Mouse (Mus musculus) stomach, embryonic 14.5 days (tissue): Measurements from ENCODE around the gene Mical3. TPM values are rescaled to one million over a fixed set of nuclear protein-coding genes. Genes with fewer than 3 reads are reported as not detected.

ENCODE experiments used
- ATAC-seq: fragments of 200-750 bp; cut with Nextera tagmentation; 2 replicates; pipeline ENCODE4 v1.8.0; 2017; ENCODE audit warnings: low read depth, moderate TSS enrichment; ENCODE audit not compliant: insufficient number of reproducible peaks, insufficient read depth, low FRiP score
- H3K27ac ChIP-seq: fragments of 300-500 bp; sonication (generic); 2 replicates; pipeline ENCODE4 v1.5.1; 2014; ENCODE audit warnings: mild to moderate bottlenecking, low read length, moderate library complexity, mixed read lengths
- H3K27me3 ChIP-seq: fragments of 300-500 bp; sonication (generic); 2 replicates; pipeline ENCODE4 v1.6.1; 2014; ENCODE audit warnings: low read length, control low read depth, mixed read lengths; ENCODE audit not compliant: control insufficient read depth, insufficient read depth
- H3K36me3 ChIP-seq: fragments of 300-500 bp; sonication (generic); 2 replicates; pipeline ENCODE4 v1.6.1; 2014; ENCODE audit warnings: mild to moderate bottlenecking, control low read depth, low read length, moderate library complexity, mixed read lengths; ENCODE audit not compliant: control insufficient read depth, insufficient read depth
- H3K4me1 ChIP-seq: fragments of 300-500 bp; sonication (generic); 2 replicates; pipeline ENCODE4 v1.6.1; 2014; ENCODE audit warnings: low read length, control low read depth, mixed read lengths; ENCODE audit not compliant: control insufficient read depth, insufficient read depth
- H3K4me2 ChIP-seq: fragments of 300-500 bp; sonication (generic); replicated peaks from 2 replicates; pipeline ENCODE4 v1.6.1; 2014; ENCODE audit warnings: low read depth, low read length, control low read depth
- H3K4me3 ChIP-seq: fragments of 300-500 bp; sonication (generic); 2 replicates; pipeline ENCODE4 v1.5.1; 2014; ENCODE audit warnings: low read depth, low read length, control low read depth
- H3K9ac ChIP-seq: fragments of 300-500 bp; sonication (generic); replicated peaks from 2 replicates; pipeline ENCODE4 v1.6.1; 2014; ENCODE audit warnings: low read depth, mild to moderate bottlenecking, control low read depth, low read length, moderate library complexity, mixed read lengths
- H3K9me3 ChIP-seq: fragments of 300-500 bp; sonication (generic); 2 replicates; pipeline ENCODE4 v1.6.1; 2016; ENCODE audit warnings: low read depth, low read length, control low read depth; ENCODE audit not compliant: control insufficient read depth
- WGBS: fragments of 180-500 bp; shearing (Covaris S2); extraction: QIAGEN DNeasy Blood & Tissue Kit; methylation state at CpG from one replicate; pipeline ENCODE4 v1.1.7; 2014; 5-methylcytosine and 5-hydroxymethylcytosine counted together
- polyA plus RNA-seq: library from polyadenylated mRNA; unstranded; fragments of >200 nt; fragmentation: Nextera tagmentation; extraction: Ambion mirVana; gene quantifications from 2 replicates; pipeline ENCODE4 v1.2.1, GENCODE M21; 2014

Gene Mical3
- polyA plus RNA-seq, 1 experiment from 2014 or later, result 24.8 TPM

GRCm38 (mm10) chr6:121153177-121153576, 22.4 kb upstream of the Mical3 start:
- Histone ChIP-seq H3K9ac (no peak overlapping the region), H3K4me1 (peaks cover 9% of the 10 kb centered on the region; the same call in 1 of the 2 replicates), H3K9me3 (no peaks in the 10 kb centered on the region), H3K36me3 (no peaks in the 10 kb centered on the region), H3K27me3 (no peaks in the 10 kb centered on the region), H3K27ac (no peak overlapping the region), H3K4me2 (no peak overlapping the region), H3K4me3 (no peak overlapping the region)
- ATAC-seq, result no peak
- WGBS, result 66% methylated on average over 8 of the region's 8 CpGs

- H3K4me2 ChIP-seq, result no peak overlapping the region
- H3K4me3 ChIP-seq, result no peak overlapping the region
- whole genome bisulfite sequencing, result 48% methylated on average over 6 of the region's 6 CpGs
- H3K9me3 ChIP-seq, result no peaks in the 10 kb centered on the region
- no peaks in the 10 kb centered on the region for H3K27me3 ChIP-seq
- peak; percentile 72 for ATAC-seq
- H3K9ac ChIP-seq, result no peak overlapping the region
- H3K4me1 ChIP-seq, result peaks cover 14% of the 10 kb centered on the region; the same call in 1 of the 2 replicates
- no peak overlapping the region for H3K27ac ChIP-seq
- H3K36me3 ChIP-seq, result no peaks in the 10 kb centered on the region
Measured at GRCm38 (mm10) chr6:121151732-121152131, 20.9 kb upstream of the Mical3 start.

GRCm38 (mm10) chr6:121150126-121150525, 19.3 kb upstream of the Mical3 start:
- WGBS, result 93% methylated on average over 8 of the region's 8 CpGs

GRCm38 (mm10) chr6:121149420-121149819, 18.6 kb upstream of the Mical3 start:
- H3K4me2 ChIP-seq, result no peak overlapping the region
- H3K4me1 ChIP-seq, result peaks cover 18% of the 10 kb centered on the region; the same call in 1 of the 2 replicates
- H3K36me3 ChIP-seq, result no peaks in the 10 kb centered on the region
- no peak overlapping the region for H3K4me3 ChIP-seq
- ATAC-seq, result no peak
- 84% methylated on average over 3 of the region's 3 CpGs for WGBS
- H3K27me3 ChIP-seq, result no peaks in the 10 kb centered on the region
- no peak overlapping the region for H3K27ac ChIP-seq
- H3K9ac ChIP-seq, result no peak overlapping the region
- no peaks in the 10 kb centered on the region for H3K9me3 ChIP-seq

More at GRCm38 (mm10) chr6:121150126-121150525, 19.3 kb upstream of the Mical3 start:
- ATAC-seq, result no peak
- Histone ChIP-seq H3K4me1 (peaks cover 18% of the 10 kb centered on the region; the same call in 1 of the 2 replicates), H3K9ac (no peak overlapping the region), H3K4me3 (no peak overlapping the region), H3K9me3 (no peaks in the 10 kb centered on the region), H3K27ac (no peak overlapping the region), H3K27me3 (no peaks in the 10 kb centered on the region), H3K36me3 (no peaks in the 10 kb centered on the region), H3K4me2 (no peak overlapping the region)

- H3K4me2 ChIP-seq, result no peak overlapping the region
- no peak overlapping the region for H3K27ac ChIP-seq
- H3K9ac ChIP-seq, result no peak overlapping the region
- WGBS, result 30% methylated on average over 3 of the region's 3 CpGs
- H3K27me3 ChIP-seq, result no peaks in the 10 kb centered on the region
- H3K4me1 ChIP-seq, result peaks cover 25% of the 10 kb centered on the region
- no peak for ATAC-seq
- no peaks in the 10 kb centered on the region for H3K9me3 ChIP-seq
- H3K4me3 ChIP-seq, result no peak overlapping the region
- H3K36me3 ChIP-seq, result no peaks in the 10 kb centered on the region
Measured at GRCm38 (mm10) chr6:121148360-121148759, 17.6 kb upstream of the Mical3 start.

GRCm38 (mm10) chr6:121146798-121147197, 16.0 kb upstream of the Mical3 start:
- no peaks in the 10 kb centered on the region for H3K36me3 ChIP-seq
- no peaks in the 10 kb centered on the region for H3K27me3 ChIP-seq
- WGBS, result 35% methylated on average over 4 of the region's 4 CpGs
- no peak overlapping the region for H3K9ac ChIP-seq
- H3K27ac ChIP-seq, result no peak overlapping the region
- H3K4me2 ChIP-seq, result no peak overlapping the region
- H3K4me1 ChIP-seq, result peaks cover 23% of the 10 kb centered on the region
- no peaks in the 10 kb centered on the region for H3K9me3 ChIP-seq
- ATAC-seq, result no peak
- H3K4me3 ChIP-seq, result no peak overlapping the region

- no peak overlapping the region for H3K4me3 ChIP-seq
- WGBS, result 53% methylated on average over 8 of the region's 8 CpGs
- H3K36me3 ChIP-seq, result no peaks in the 10 kb centered on the region
- no peaks in the 10 kb centered on the region for H3K9me3 ChIP-seq
- H3K9ac ChIP-seq, result no peak overlapping the region
- H3K4me2 ChIP-seq, result no peak overlapping the region
- no peak overlapping the region for H3K27ac ChIP-seq
- H3K4me1 ChIP-seq, result peaks cover 19% of the 10 kb centered on the region
- H3K27me3 ChIP-seq, result no peaks in the 10 kb centered on the region
- ATAC-seq, result no peak
Measured at GRCm38 (mm10) chr6:121145906-121146305, 15.1 kb upstream of the Mical3 start.

GRCm38 (mm10) chr6:121145010-121145604, 14.3 kb upstream of the Mical3 start:
- no peak overlapping the region for H3K27ac ChIP-seq
- no peak overlapping the region for H3K4me3 ChIP-seq
- no peak for ATAC-seq
- peaks cover 19% of the 10 kb centered on the region for H3K4me1 ChIP-seq
- H3K4me2 ChIP-seq, result no peak overlapping the region
- no peaks in the 10 kb centered on the region for H3K9me3 ChIP-seq
- no peaks in the 10 kb centered on the region for H3K36me3 ChIP-seq
- H3K9ac ChIP-seq, result no peak overlapping the region
- no peaks in the 10 kb centered on the region for H3K27me3 ChIP-seq
- 68% methylated on average over 13 of the region's 13 CpGs for WGBS

- ATAC-seq, result peak; percentile 70; the same call in 1 of the 2 replicates
- H3K27ac ChIP-seq, result no peak overlapping the region
- 44% methylated on average over 4 of the region's 4 CpGs for WGBS
- no peak overlapping the region for H3K9ac ChIP-seq
- H3K9me3 ChIP-seq, result no peaks in the 10 kb centered on the region
- peaks cover 19% of the 10 kb centered on the region for H3K4me1 ChIP-seq
- no peak overlapping the region for H3K4me2 ChIP-seq
- no peaks in the 10 kb centered on the region for H3K36me3 ChIP-seq
- no peaks in the 10 kb centered on the region for H3K27me3 ChIP-seq
- H3K4me3 ChIP-seq, result no peak overlapping the region
Measured at GRCm38 (mm10) chr6:121144066-121144465, 13.3 kb upstream of the Mical3 start.
